Mouse (Mus musculus) embryonic facial prominence, embryonic 10.5 days (tissue): Measurements from ENCODE around the gene Bola2. TPM values are rescaled to one million over a fixed set of nuclear protein-coding genes. Genes with fewer than 3 reads are reported as not detected.
"Not testable (repeated sequence)": the region's sequence is repeated elsewhere in the genome, so short reads cannot be mapped to it uniquely, and the experiment has no call there.

ENCODE experiments used
- DNase-seq: peaks from one replicate; pipeline ENCODE4 v3.0.0-alpha.2; 2017; ENCODE audit warnings: low spot score
- H3K27ac ChIP-seq: fragments of 300-500 bp; sonication (generic); replicated peaks from 2 replicates; pipeline ENCODE4 v1.5.1; 2016; ENCODE audit warnings: mild to moderate bottlenecking
- H3K27me3 ChIP-seq: fragments of 300-500 bp; sonication (generic); replicated peaks from 2 replicates; pipeline ENCODE4 v1.6.1; 2016; ENCODE audit warnings: low read depth, mild to moderate bottlenecking; ENCODE audit not compliant: poor library complexity, severe bottlenecking
- H3K36me3 ChIP-seq: fragments of 300-500 bp; sonication (generic); replicated peaks from 2 replicates; pipeline ENCODE4 v1.6.1; 2016; ENCODE audit warnings: mild to moderate bottlenecking, moderate library complexity
- H3K4me1 ChIP-seq: fragments of 300-500 bp; sonication (generic); 2 replicates; pipeline ENCODE4 v1.6.1; 2016
- H3K4me3 ChIP-seq: fragments of 300-500 bp; sonication (generic); 2 replicates; pipeline ENCODE4 v1.5.1; 2016; ENCODE audit warnings: mild to moderate bottlenecking, moderate library complexity
- H3K9me3 ChIP-seq: fragments of 300-500 bp; sonication (generic); 2 replicates; pipeline ENCODE4 v1.6.1; 2016; ENCODE audit warnings: mild to moderate bottlenecking
- WGBS: fragments of 180-500 bp; shearing (Covaris S2); methylation state at CpG from one replicate; pipeline ENCODE4 v1.1.7; 2016; 5-methylcytosine and 5-hydroxymethylcytosine counted together
- polyA plus RNA-seq: library from polyadenylated mRNA; unstranded; fragments of >200 nt; fragmentation: Nextera tagmentation; extraction: Ambion mirVana; gene quantifications from 2 replicates; pipeline ENCODE4 v1.2.1, GENCODE M21; 2016

The Bola2 gene
- polyA plus RNA-seq, 1 experiment from 2014 or later, result 186 TPM

DNA sequence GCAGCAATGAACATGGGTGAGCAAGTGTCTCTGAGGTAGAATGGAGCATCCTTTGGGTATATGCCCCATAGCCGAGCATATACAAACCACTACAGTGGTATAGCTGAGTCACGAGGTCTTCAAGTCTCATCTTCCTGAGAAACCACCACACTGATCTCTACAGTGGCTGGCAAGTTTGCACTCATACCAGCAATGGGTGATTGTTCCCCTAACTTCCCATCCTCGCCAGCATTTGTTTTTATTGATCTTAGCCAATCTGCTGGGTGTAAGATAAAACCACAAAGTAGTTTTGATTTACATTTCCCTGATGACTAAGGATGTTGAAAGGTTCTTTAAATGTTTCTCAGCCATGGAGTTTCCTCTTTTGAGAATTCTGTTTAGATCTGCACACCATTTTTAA, 29.9 kb downstream of the Bola2 start:
- Histone ChIP-seq H3K4me3 (no peak overlapping the region), H3K9me3 (peaks cover 2% of the 10 kb centered on the region; the same call in 1 of the 2 replicates), H3K27me3 (no peaks in the 10 kb centered on the region), H3K4me1 (no peaks in the 10 kb centered on the region), H3K36me3 (no peaks in the 10 kb centered on the region), H3K27ac (no peak overlapping the region)
- no peak for DNase-seq
- 73% methylated on average over 3 of the region's 3 CpGs for whole genome bisulfite sequencing

DNA sequence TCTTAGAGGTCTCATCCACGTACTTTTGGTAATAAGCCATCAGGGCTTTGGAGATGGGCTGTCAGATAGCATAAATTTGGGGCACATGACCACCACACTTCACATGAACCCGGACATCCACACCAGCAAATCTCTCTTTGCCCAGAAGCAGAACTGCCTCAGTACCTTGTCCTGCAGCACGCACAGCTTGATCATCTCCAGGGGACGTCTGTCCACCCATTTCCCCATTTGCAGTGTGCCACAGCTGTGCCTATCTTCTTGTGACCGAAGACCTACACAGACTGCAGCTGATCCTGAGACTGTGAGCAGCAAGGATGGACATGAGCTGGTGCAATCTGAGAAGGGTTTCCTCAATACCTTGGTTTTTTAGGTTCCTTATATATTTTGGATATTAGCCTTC, 30.5 kb downstream of the Bola2 start:
- no peak for DNase-seq
- WGBS, result 83% methylated on average over 5 of the region's 5 CpGs
- Histone ChIP-seq H3K27me3 (no peaks in the 10 kb centered on the region), H3K4me3 (no peak overlapping the region), H3K36me3 (no peaks in the 10 kb centered on the region), H3K4me1 (no peaks in the 10 kb centered on the region), H3K9me3 (peaks cover 2% of the 10 kb centered on the region; the same call in 1 of the 2 replicates), H3K27ac (no peak overlapping the region)

DNA sequence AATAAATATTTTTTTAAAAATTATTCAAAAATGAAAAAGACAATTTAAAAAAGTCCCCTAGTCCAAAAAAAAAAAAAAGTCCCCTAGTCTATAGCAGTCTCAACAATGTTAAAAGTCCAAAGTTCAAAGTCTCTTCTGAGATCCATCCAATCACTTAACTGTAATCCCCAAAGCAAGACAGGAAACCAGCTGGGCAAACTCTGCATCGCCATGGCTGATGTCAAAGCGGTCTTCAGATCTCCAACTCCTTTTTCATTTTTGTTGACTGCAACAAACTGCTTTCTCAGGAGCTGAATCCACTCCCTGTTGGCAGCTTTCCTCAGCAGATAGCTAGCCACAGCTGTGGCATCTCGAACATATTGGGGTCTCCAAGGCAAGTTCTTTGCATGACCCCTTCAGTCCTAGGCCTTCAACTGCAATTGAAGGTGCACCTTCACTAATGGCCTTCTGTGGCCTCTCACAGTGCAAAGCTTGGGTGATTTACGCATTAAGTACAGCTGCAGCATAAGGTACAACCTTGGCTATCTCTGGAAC, 35.1 kb downstream of the Bola2 start:
- DNase-seq, H3K27me3 ChIP-seq, H3K4me3 ChIP-seq, H3K9me3 ChIP-seq, H3K27ac ChIP-seq, H3K4me1 ChIP-seq, H3K36me3 ChIP-seq: not testable (repeated sequence)
- WGBS, result 84% methylated on average over 4 of the region's 4 CpGs

- no peak for DNase-seq
- 79% methylated on average over 8 of the region's 8 CpGs for WGBS
- no peaks in the 10 kb centered on the region for H3K9me3 ChIP-seq
- H3K27ac ChIP-seq, result no peak overlapping the region
- no peak overlapping the region for H3K4me3 ChIP-seq
- 0 out of 2 replicates have a peak, but pooled peaks cover 3% of the 10 kb centered on the region for H3K4me1 ChIP-seq
- H3K36me3 ChIP-seq, result no peaks in the 10 kb centered on the region
- H3K27me3 ChIP-seq, result no peaks in the 10 kb centered on the region
These were observed 40.9 kb downstream of the Bola2 start for GRCm38 (mm10) chr7:126736122-126736521.

- Histone ChIP-seq H3K36me3 (no peaks in the 10 kb centered on the region), H3K4me3 (no peak overlapping the region), H3K4me1 (0 out of 2 replicates have a peak, but pooled peaks cover 3% of the 10 kb centered on the region), H3K27ac (no peak overlapping the region), H3K27me3 (no peaks in the 10 kb centered on the region), H3K9me3 (no peaks in the 10 kb centered on the region)
- WGBS, result 88% methylated on average over 17 of the region's 17 CpGs
- no peak for DNase-seq
These were observed 44.4 kb downstream of the Bola2 start for GRCm38 (mm10) chr7:126739551-126739950.

DNA sequence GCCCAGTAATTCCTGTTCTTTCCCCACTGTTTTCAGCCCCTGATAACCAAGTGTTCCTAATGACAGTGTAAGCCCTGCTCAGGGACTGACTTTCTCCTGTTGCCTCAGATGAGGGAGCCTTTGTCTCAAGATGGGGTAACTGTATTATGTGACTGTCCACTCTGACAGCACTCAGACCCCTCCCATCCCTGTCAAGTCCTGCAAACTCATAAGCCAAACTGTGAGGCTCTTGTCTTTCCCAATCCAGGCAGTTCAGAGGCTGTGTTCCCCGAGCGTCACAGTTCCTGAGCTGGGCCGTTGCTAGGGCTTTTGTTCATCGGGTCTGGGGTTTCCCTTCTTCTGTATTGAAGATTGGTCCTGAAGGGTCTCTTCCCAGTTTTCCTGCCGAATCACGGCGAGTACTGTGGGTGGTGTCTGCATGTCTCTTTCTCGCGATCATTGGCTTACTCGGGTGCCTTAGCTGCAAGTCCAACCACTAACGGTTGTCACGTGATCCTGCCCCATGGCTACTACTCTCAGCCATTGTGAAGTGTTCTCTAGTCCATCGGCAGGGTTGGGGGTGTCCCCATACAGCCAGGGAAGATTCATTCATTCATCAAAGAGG, 45.0 kb downstream of the Bola2 start:
- no peaks in the 10 kb centered on the region for H3K9me3 ChIP-seq
- no peaks in the 10 kb centered on the region for H3K27me3 ChIP-seq
- H3K4me3 ChIP-seq, result no peak overlapping the region
- no peaks in the 10 kb centered on the region for H3K36me3 ChIP-seq
- no peak for DNase-seq
- H3K27ac ChIP-seq, result no peak overlapping the region
- 0 out of 2 replicates have a peak, but pooled peaks cover 2% of the 10 kb centered on the region for H3K4me1 ChIP-seq
- WGBS, result 80% methylated on average over 13 of the region's 13 CpGs

GRCm38 (mm10) chr7:126740977-126741376, 45.8 kb downstream of the Bola2 start:
- H3K4me3 ChIP-seq, result no peak overlapping the region
- DNase-seq, result no peak
- H3K27me3 ChIP-seq, result no peaks in the 10 kb centered on the region
- no peaks in the 10 kb centered on the region for H3K9me3 ChIP-seq
- H3K27ac ChIP-seq, result no peak overlapping the region
- no peaks in the 10 kb centered on the region for H3K4me1 ChIP-seq
- 80% methylated on average over 5 of the region's 5 CpGs for WGBS
- no peaks in the 10 kb centered on the region for H3K36me3 ChIP-seq

DNA sequence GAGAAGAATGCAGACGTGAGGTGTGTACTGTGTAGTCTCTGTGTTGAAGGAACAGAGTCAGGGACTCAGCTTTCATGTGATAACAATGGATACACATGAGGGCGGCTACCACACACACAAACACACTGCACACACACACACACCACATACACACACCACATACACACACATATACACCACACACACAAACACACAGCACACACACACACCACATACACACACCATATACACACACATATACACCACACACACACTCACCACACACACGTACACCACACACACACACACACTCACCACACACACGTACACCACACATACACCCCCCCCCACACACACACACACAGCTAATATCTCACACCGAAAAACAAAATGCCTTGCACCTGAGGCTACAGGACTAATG, 46.3 kb downstream of the Bola2 start:
- H3K27ac ChIP-seq, result no peak overlapping the region
- H3K9me3 ChIP-seq, result no peaks in the 10 kb centered on the region
- no peak overlapping the region for H3K4me3 ChIP-seq
- H3K4me1 ChIP-seq, result no peaks in the 10 kb centered on the region
- H3K36me3 ChIP-seq, result no peaks in the 10 kb centered on the region
- WGBS, result 82% methylated on average over 5 of the region's 5 CpGs
- DNase-seq, result no peak
- H3K27me3 ChIP-seq, result no peaks in the 10 kb centered on the region

DNA sequence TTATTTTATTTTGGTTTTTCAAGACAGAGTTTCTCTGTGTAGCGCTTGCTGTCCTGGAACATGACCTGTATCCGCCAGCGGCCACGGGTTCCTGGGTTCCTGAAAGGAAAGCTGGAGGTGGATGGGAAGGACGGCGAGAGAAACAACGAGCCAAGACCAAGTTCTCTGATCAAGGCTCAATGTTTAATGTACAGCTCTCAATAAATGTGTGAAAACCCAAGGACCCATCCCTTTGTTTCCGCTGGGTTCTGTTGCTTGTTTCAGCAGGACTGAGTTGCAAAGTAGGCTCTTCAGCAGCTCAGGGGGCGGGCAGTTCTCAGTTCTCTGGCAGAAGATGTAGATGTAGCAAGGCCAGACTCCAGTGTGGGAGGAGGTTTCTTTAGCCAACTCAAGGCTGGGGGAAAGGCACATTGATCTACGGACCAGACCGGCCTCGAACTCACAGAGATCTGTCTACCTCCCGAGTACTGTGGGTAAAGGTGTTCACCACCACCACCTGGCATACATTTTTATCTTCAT, 46.8 kb downstream of the Bola2 start:
- H3K9me3 ChIP-seq, result no peaks in the 10 kb centered on the region
- no peak overlapping the region for H3K27ac ChIP-seq
- H3K4me1 ChIP-seq, result peaks cover 4% of the 10 kb centered on the region; the same call in 1 of the 2 replicates
- H3K36me3 ChIP-seq, result no peaks in the 10 kb centered on the region
- DNase-seq, result no peak
- WGBS, result 92% methylated on average over 13 of the region's 13 CpGs
- no peaks in the 10 kb centered on the region for H3K27me3 ChIP-seq
- H3K4me3 ChIP-seq, result no peak overlapping the region

GRCm38 (mm10) chr7:126746066-126746465, 50.9 kb downstream of the Bola2 start:
- WGBS, result 90% methylated on average over 12 of the region's 12 CpGs
- no peak for DNase-seq
- no peak overlapping the region for H3K27ac ChIP-seq
- peaks cover 9% of the 10 kb centered on the region for H3K4me1 ChIP-seq
- no peaks in the 10 kb centered on the region for H3K9me3 ChIP-seq
- no peaks in the 10 kb centered on the region for H3K27me3 ChIP-seq
- no peaks in the 10 kb centered on the region for H3K36me3 ChIP-seq
- no peak overlapping the region for H3K4me3 ChIP-seq

DNA sequence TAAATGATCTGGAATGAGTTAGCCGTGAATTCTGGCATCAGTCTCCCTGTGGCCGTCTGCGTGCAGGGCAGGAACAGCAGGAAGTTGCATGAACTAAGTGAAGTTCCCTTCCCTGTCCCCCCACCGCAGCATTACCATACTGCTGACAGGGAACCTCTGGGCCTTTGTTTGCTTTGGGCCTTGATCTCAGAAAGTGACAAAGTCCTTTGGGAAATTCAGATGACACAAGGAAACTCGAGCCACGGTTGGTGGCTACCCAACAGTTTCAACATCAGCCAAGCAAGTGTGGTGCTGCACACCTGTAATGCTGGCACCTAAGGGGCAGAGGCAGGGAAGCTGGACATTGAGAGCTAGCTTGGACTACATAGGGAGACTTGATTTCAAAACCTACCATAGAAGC, 51.6 kb downstream of the Bola2 start:
- 37% methylated on average over 6 of the region's 6 CpGs for WGBS
- H3K27ac ChIP-seq, result no peak overlapping the region
- H3K36me3 ChIP-seq, result no peaks in the 10 kb centered on the region
- DNase-seq, result no peak
- peaks cover 9% of the 10 kb centered on the region for H3K4me1 ChIP-seq
- no peak overlapping the region for H3K4me3 ChIP-seq
- H3K27me3 ChIP-seq, result no peaks in the 10 kb centered on the region
- no peaks in the 10 kb centered on the region for H3K9me3 ChIP-seq

DNA sequence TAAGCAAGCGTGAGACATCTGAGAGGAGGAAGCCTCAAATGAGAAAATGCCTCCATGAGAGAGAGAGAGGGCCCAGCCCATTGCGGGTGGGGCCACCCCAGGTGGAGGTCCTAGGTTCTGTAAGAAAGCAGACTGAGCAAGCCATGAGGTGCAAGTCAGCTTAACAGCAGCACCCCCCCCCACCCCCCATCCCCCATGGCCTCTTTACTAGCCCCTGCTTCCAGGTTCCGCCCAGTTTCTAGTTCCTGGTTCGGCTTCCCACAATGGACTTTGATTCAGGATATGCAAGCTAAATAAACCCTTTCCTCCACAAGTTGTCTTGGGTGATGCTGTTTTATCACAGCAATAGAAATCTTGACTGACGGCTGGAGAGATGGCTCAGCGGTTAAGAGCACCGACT, 53.6 kb downstream of the Bola2 start:
- Histone ChIP-seq H3K36me3 (no peaks in the 10 kb centered on the region), H3K4me1 (peaks cover 9% of the 10 kb centered on the region), H3K27ac (no peak overlapping the region), H3K4me3 (no peak overlapping the region), H3K27me3 (no peaks in the 10 kb centered on the region), H3K9me3 (no peaks in the 10 kb centered on the region)
- no peak for DNase-seq
- WGBS, result 78% methylated on average over 7 of the region's 7 CpGs
